Mouse (Mus musculus) liver, postnatal 0 days (tissue): Measurements from ENCODE around the gene Hfe.

Experiments
- CTCF ChIP-seq: sonication (generic); IDR thresholded peaks from 2 replicates; pipeline ENCODE4 v1.5.1; 2016; ENCODE audit warnings: antibody characterized with exemption, low read depth
- EP300 ChIP-seq: IDR thresholded peaks from 2 replicates; pipeline ENCODE4 v1.6.1; 2016; ENCODE audit warnings: antibody characterized with exemption, low read depth, mild to moderate bottlenecking

DNA sequence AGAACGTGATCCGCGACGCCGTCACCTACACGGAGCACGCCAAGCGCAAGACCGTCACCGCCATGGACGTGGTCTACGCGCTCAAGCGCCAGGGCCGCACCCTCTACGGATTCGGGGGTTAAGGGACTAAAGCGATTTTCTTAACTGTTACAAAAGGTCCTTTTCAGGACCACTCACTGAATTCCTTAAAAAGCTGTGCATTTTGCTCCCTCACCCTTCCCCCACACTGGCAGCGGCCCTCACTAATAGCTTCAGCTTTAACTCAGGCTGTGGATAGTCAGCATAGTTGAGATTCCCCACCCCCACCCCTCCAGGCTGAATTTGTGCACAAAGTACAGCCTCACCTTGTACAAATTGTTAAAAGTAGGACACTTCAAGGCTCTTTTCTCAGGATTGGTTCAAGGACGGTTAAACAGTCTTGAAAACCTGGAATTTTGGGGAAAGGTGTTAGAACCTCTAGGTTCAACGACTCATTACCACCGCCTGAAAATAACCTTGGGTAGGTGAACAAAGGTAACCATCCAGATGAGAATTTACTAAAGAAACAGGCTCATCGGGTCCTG, 46.6 kb upstream of the Hfe start:
- TF ChIP-seq CTCF (no peak), EP300 (no peak; the same call in 1 of the 2 replicates)
